Mouse (Mus musculus) intestine, embryonic 16.5 days (tissue): ENCODE measurements around the gene Thbs1. TPM values are rescaled to one million over a fixed set of nuclear protein-coding genes. Genes with fewer than 3 reads are reported as not detected.
"Not testable (repeated sequence)": the region's sequence is repeated elsewhere in the genome, so short reads cannot be mapped to it uniquely, and the experiment has no call there.

Experiments
- ATAC-seq: fragments of 200-750 bp; cut with Nextera tagmentation; 2 replicates; pipeline ENCODE4 v1.8.0; 2017; ENCODE audit warnings: moderate TSS enrichment, moderate library complexity
- H3K27ac ChIP-seq: fragments of 300-500 bp; sonication (generic); 2 replicates; pipeline ENCODE4 v1.5.1; 2014; ENCODE audit warnings: mild to moderate bottlenecking, low read length
- H3K27me3 ChIP-seq: fragments of 300-500 bp; sonication (generic); replicated peaks from 2 replicates; pipeline ENCODE4 v1.6.1; 2014; ENCODE audit warnings: low read length, control low read depth, mixed read lengths; ENCODE audit not compliant: control insufficient read depth, insufficient read depth
- H3K36me3 ChIP-seq: fragments of 300-500 bp; sonication (generic); 2 replicates; pipeline ENCODE4 v1.6.1; 2014; ENCODE audit warnings: low read length, control low read depth; ENCODE audit not compliant: control insufficient read depth, insufficient read depth
- H3K4me1 ChIP-seq: fragments of 300-500 bp; sonication (generic); 2 replicates; pipeline ENCODE4 v1.6.1; 2014; ENCODE audit warnings: low read length, control low read depth, mixed read lengths; ENCODE audit not compliant: control insufficient read depth, insufficient read depth
- H3K4me2 ChIP-seq: fragments of 300-500 bp; sonication (generic); 2 replicates; pipeline ENCODE4 v1.6.1; 2014; ENCODE audit warnings: low read depth, low read length, control low read depth
- H3K4me3 ChIP-seq: fragments of 300-500 bp; sonication (generic); 2 replicates; pipeline ENCODE4 v1.5.1; 2014; ENCODE audit warnings: mild to moderate bottlenecking, low read length
- H3K9ac ChIP-seq: fragments of 300-500 bp; sonication (generic); 2 replicates; pipeline ENCODE4 v1.6.1; 2014; ENCODE audit warnings: low read depth, low read length
- H3K9me3 ChIP-seq: fragments of 300-500 bp; sonication (generic); 2 replicates; pipeline ENCODE4 v1.6.1; 2016; ENCODE audit warnings: low read length, control low read depth; ENCODE audit not compliant: control insufficient read depth
- WGBS: fragments of 180-500 bp; shearing (Covaris S2); extraction: QIAGEN DNeasy Blood & Tissue Kit; methylation state at CpG from one replicate; pipeline ENCODE4 v1.1.7; 2014; 5-methylcytosine and 5-hydroxymethylcytosine counted together
- polyA plus RNA-seq: library from polyadenylated mRNA; unstranded; fragments of >200 nt; fragmentation: Nextera tagmentation; extraction: Ambion mirVana; gene quantifications from 2 replicates; pipeline ENCODE4 v1.2.1, GENCODE M21; 2015

Thbs1 gene
- polyA plus RNA-seq, 1 experiment from 2014 or later = 22.6 TPM

GRCm38 (mm10) chr2:118127516-118128288 lies 16.0 kb downstream of the Thbs1 start:
- Histone ChIP-seq H3K9me3 (no peaks in the 10 kb centered on the region), H3K36me3 (peaks cover 8% of the 10 kb centered on the region), H3K27ac (no peak overlapping the region; the same call in 1 of the 2 replicates), H3K4me3 (no peak overlapping the region), H3K4me2 (no peak overlapping the region), H3K27me3 (no peaks in the 10 kb centered on the region), H3K9ac (no peak overlapping the region), H3K4me1 (peaks cover 4% of the 10 kb centered on the region)
- 87% methylated on average over 5 of the region's 5 CpGs for WGBS
- no peak for ATAC-seq

- ATAC-seq = peak; percentile 52; the same call in 1 of the 2 replicates
- H3K4me1 ChIP-seq = peaks cover 4% of the 10 kb centered on the region
- no peaks in the 10 kb centered on the region for H3K9me3 ChIP-seq
- no peaks in the 10 kb centered on the region for H3K27me3 ChIP-seq
- H3K36me3 ChIP-seq = peaks cover 7% of the 10 kb centered on the region
- no peak overlapping the region; the same call in 1 of the 2 replicates for H3K27ac ChIP-seq
- 27% methylated on average over 3 of the region's 3 CpGs for WGBS
- H3K4me3 ChIP-seq = no peak overlapping the region
- H3K4me2 ChIP-seq = no peak overlapping the region
- H3K9ac ChIP-seq = no peak overlapping the region
These were observed 16.6 kb downstream of the Thbs1 start for GRCm38 (mm10) chr2:118128313-118128712.

GRCm38 (mm10) chr2:118137071-118137470 lies 25.4 kb downstream of the Thbs1 start:
- WGBS = 82% methylated on average over 9 of the region's 9 CpGs

GRCm38 (mm10) chr2:118137776-118138175 lies 26.1 kb downstream of the Thbs1 start:
- no peak for ATAC-seq
- H3K27ac ChIP-seq = no peak overlapping the region
- no peak overlapping the region for H3K4me3 ChIP-seq
- H3K9ac ChIP-seq = no peak overlapping the region
- H3K27me3 ChIP-seq = no peaks in the 10 kb centered on the region
- H3K4me1 ChIP-seq = no peaks in the 10 kb centered on the region
- no peak overlapping the region for H3K4me2 ChIP-seq
- H3K36me3 ChIP-seq = no peaks in the 10 kb centered on the region
- WGBS = 98% methylated on average over 2 of the region's 2 CpGs
- no peaks in the 10 kb centered on the region for H3K9me3 ChIP-seq

More at GRCm38 (mm10) chr2:118137071-118137470, 25.4 kb downstream of the Thbs1 start:
- Histone ChIP-seq H3K27me3 (no peaks in the 10 kb centered on the region), H3K4me1 (no peaks in the 10 kb centered on the region), H3K4me2 (no peak overlapping the region), H3K36me3 (no peaks in the 10 kb centered on the region), H3K27ac (no peak overlapping the region), H3K9ac (no peak overlapping the region), H3K9me3 (no peaks in the 10 kb centered on the region), H3K4me3 (no peak overlapping the region)
- no peak for ATAC-seq

- H3K4me1 ChIP-seq = no peaks in the 10 kb centered on the region
- H3K27me3 ChIP-seq = no peaks in the 10 kb centered on the region
- H3K36me3 ChIP-seq = no peaks in the 10 kb centered on the region
- H3K4me3 ChIP-seq = no peak overlapping the region
- H3K4me2 ChIP-seq = no peak overlapping the region
- no peak overlapping the region for H3K27ac ChIP-seq
- no peak overlapping the region for H3K9ac ChIP-seq
- no peaks in the 10 kb centered on the region for H3K9me3 ChIP-seq
- ATAC-seq = no peak
- 78% methylated on average over 6 of the region's 6 CpGs for WGBS
These were observed 27.6 kb downstream of the Thbs1 start for GRCm38 (mm10) chr2:118139261-118139660.

- Histone ChIP-seq H3K27me3 (no peaks in the 10 kb centered on the region), H3K4me1 (no peaks in the 10 kb centered on the region), H3K27ac (no peak overlapping the region), H3K9ac (no peak overlapping the region), H3K9me3 (no peaks in the 10 kb centered on the region), H3K4me2 (no peak overlapping the region), H3K36me3 (no peaks in the 10 kb centered on the region), H3K4me3 (no peak overlapping the region)
- ATAC-seq = no peak
- 87% methylated on average over 10 of the region's 10 CpGs for WGBS
These were observed 30.0 kb downstream of the Thbs1 start for GRCm38 (mm10) chr2:118141651-118142050.

GRCm38 (mm10) chr2:118147749-118148148 lies 36.1 kb downstream of the Thbs1 start:
- 48% methylated on average over 3 of the region's 3 CpGs for WGBS
- H3K36me3 ChIP-seq, H3K9ac ChIP-seq, H3K9me3 ChIP-seq, H3K27me3 ChIP-seq, ATAC-seq, H3K27ac ChIP-seq, H3K4me2 ChIP-seq, H3K4me1 ChIP-seq, H3K4me3 ChIP-seq: not testable (repeated sequence)

GRCm38 (mm10) chr2:118148321-118149142 lies 36.9 kb downstream of the Thbs1 start:
- WGBS = 74% methylated on average over 4 of the region's 4 CpGs
- no peak overlapping the region for H3K4me3 ChIP-seq
- no peaks in the 10 kb centered on the region for H3K9me3 ChIP-seq

GRCm38 (mm10) chr2:118149855-118150563 lies 38.3 kb downstream of the Thbs1 start:
- H3K9me3 ChIP-seq = no peaks in the 10 kb centered on the region
- ATAC-seq = no peak
- 70% methylated on average over 12 of the region's 12 CpGs for WGBS
- H3K27ac ChIP-seq = no peak overlapping the region
- no peaks in the 10 kb centered on the region for H3K4me1 ChIP-seq
- H3K9ac ChIP-seq = no peak overlapping the region
- no peak overlapping the region for H3K4me3 ChIP-seq
- no peaks in the 10 kb centered on the region for H3K36me3 ChIP-seq
- no peak overlapping the region for H3K4me2 ChIP-seq
- H3K27me3 ChIP-seq = no peaks in the 10 kb centered on the region

More at GRCm38 (mm10) chr2:118148321-118149142, 36.9 kb downstream of the Thbs1 start:
- H3K27me3 ChIP-seq = no peaks in the 10 kb centered on the region
- no peak overlapping the region for H3K27ac ChIP-seq
- H3K36me3 ChIP-seq = no peaks in the 10 kb centered on the region
- no peak overlapping the region for H3K9ac ChIP-seq
- H3K4me2 ChIP-seq = no peak overlapping the region
- H3K4me1 ChIP-seq = no peaks in the 10 kb centered on the region
- ATAC-seq = no peak
